Mouse (Mus musculus) adipose tissue, adult 10 weeks (tissue): Measurements from ENCODE around the gene Trim30d. TPM values are rescaled to one million over a fixed set of nuclear protein-coding genes. Genes with fewer than 3 reads are reported as not detected.

Experiments
- polyA plus RNA-seq: library from polyadenylated mRNA; stranded (reverse); fragments of 350-450 nt; fragmentation: Illumina TruSeq; extraction: RNeasy Lipid Tissue Mini Kit (QIAGEN cat#74804); gene quantifications from one replicate; pipeline ENCODE4 v1.2.3, GENCODE M21; 2014; ENCODE audit warnings: low read depth, low replicate concordance

The Trim30d gene
- 6.3 TPM for polyA plus RNA-seq

DNA sequence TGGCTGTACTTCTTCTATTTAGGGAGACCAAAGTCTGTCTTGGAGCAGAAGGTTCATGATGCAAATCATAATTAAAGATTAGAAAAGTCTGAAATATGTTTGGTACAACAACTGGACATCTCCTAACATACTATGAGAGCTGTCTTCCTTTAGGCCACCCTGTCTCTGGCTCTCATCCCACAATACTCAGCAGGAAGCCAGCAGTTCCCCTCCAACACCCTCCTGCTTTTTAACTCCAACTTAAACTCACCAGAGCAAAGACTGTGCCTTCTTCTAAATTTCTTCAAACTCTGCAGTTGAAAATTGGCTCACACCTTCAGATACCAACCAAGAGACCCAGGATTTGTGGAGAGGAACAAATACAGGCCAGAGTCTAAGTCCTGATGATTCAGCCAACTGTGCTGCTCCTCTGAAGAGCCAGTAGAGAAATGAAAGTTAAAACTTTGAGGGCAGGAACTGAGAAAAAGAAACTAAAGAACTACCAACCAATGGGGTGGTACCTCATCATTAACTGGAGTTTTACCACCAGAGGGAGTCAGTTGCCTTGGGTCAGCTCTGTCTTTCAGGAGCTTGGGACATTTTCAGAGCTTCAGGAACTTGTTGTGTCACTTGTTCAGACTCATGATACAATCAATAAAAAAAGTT is at the start of gene Trim30d:
Gene Trim30d, minus strand, starts transcription at position 429 of the 645 bp plus-strand sequence.

DNA sequence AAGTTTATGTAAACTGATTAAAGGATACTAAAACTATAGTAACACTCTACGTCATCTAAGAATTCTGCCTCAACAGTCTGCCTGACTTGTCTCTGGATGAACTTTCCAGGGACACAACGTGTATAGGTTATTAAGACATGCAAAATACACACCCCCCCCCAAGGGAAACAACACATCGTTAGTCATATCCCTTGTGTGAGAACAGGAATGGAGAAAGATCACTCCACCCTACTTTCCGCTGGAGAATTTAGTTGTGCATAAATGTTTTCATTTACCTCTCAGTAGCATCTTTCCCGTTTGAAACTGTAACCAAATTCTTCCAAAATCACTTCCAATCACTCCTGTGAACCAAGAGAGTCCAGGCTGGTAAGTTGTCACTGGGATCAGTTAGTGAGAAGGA is 42.2 kb upstream of the Trim30d start, which contains the start of gene Olfr651:
Gene Olfr651, plus strand, starts transcription at position 301 of the 400 bp plus-strand sequence.

DNA sequence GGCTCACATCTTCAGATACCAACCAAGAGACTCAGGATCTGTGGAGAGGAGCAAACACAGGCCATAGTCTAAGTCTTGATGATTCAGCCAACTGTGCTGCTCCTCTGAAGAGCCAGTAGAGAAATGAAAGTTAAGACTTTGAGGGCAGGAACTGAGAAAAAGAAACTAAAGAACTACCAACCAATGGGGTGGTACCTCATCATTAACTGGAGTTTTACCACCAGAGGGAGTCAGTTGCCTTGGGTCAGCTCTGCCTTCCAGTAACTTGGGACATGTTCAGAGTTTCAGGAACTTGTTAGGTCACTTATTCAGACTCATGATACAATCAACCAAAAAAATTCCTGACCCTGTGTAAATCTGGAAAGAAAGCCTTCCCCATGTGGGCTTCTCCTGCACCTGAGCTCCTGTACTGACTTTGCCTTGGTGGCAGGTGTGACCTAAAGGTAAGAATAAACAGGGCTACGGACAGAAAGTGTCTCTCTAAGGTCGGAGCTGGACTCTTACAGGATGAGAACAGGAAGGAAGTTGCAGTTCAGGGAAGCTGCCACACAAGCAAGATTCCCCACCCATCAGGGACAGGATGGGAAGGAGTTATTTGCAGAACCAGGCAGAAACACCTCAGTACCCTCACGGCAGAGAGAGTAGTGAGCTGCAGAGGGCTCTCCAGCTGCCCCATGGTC is 42.4 kb downstream of the Trim30d start, which contains the start of gene Trim30a:
Gene Trim30a, minus strand, starts transcription at position 129 of the 680 bp plus-strand sequence.

Other genes with a start within 250 kb of the Trim30d start
- gene Trim5, start 219.8 kb downstream of the Trim30d start, polyA plus RNA-seq = 2.4 TPM
- 24.9 TPM for gene Trim12a, start 192.4 kb downstream of the Trim30d start, polyA plus RNA-seq
- gene Trim34b, start 178.4 kb downstream of the Trim30d start, polyA plus RNA-seq = 0.42 TPM
- 13.4 TPM for gene Trim12c, start 154.5 kb downstream of the Trim30d start, polyA plus RNA-seq
- gene Trim30b, start 138.0 kb downstream of the Trim30d start, polyA plus RNA-seq = 0.25 TPM
- gene Trim30c, start 107.0 kb downstream of the Trim30d start, polyA plus RNA-seq = 0.47 TPM
- 9.6 TPM for gene Trim30a, start 42.7 kb downstream of the Trim30d start, polyA plus RNA-seq
- not detected for gene Olfr651, start 42.3 kb upstream of the Trim30d start, polyA plus RNA-seq
- gene Olfr652, start 53.1 kb upstream of the Trim30d start, polyA plus RNA-seq = not detected
- not detected for gene Olfr653, start 69.5 kb upstream of the Trim30d start, polyA plus RNA-seq
- not detected for gene Olfr654, start 79.2 kb upstream of the Trim30d start, polyA plus RNA-seq
- gene Olfr655, start 93.9 kb upstream of the Trim30d start, polyA plus RNA-seq = not detected
- gene Olfr656, start 106.1 kb upstream of the Trim30d start, polyA plus RNA-seq = not detected
- gene Olfr657, start 116.9 kb upstream of the Trim30d start, polyA plus RNA-seq = not detected
- gene Olfr658, start 139.5 kb upstream of the Trim30d start, polyA plus RNA-seq = not detected
- not detected for gene Olfr659, start 158.9 kb upstream of the Trim30d start, polyA plus RNA-seq
- gene Olfr661, start 178.7 kb upstream of the Trim30d start, polyA plus RNA-seq = not detected